Mouse (Mus musculus) layer of hippocampus, postnatal 36 days (tissue): ENCODE measurements around the gene Ppp1r9b. TPM values are rescaled to one million over a fixed set of nuclear protein-coding genes. Genes with fewer than 3 reads are reported as not detected.
A peak's percentile ranks its signal among the peaks of the same experiment; 100 is the strongest.

ENCODE experiments used
- DNase-seq, 2 experiments: peaks; one replicate each; pipeline ENCODE4 v3.0.0; 2022
- total RNA-seq, 2 experiments: library from RNA; stranded (reverse); gene quantifications; 2 replicates each; pipeline ENCODE4 v1.2.3; 2021

The Ppp1r9b gene
- total RNA-seq, 2 experiments from 2014 or later, result 931 to 932 TPM

- no peak for DNase-seq
Observed at GRCm38 (mm10) chr11:94978178-94978915, 12.5 kb upstream of the Ppp1r9b start.

GRCm38 (mm10) chr11:94978947-94979346 lies 11.9 kb upstream of the Ppp1r9b start:
- DNase-seq, result peak; percentile 98 to 99

GRCm38 (mm10) chr11:94979462-94980179 lies 11.2 kb upstream of the Ppp1r9b start:
- no peak for DNase-seq

- DNase-seq, result no peak
Observed at GRCm38 (mm10) chr11:94985140-94985539, 5.7 kb upstream of the Ppp1r9b start.

- no peak for DNase-seq
Observed at GRCm38 (mm10) chr11:94985822-94986221, 5.0 kb upstream of the Ppp1r9b start.

GRCm38 (mm10) chr11:94986435-94986834 lies 4.4 kb upstream of the Ppp1r9b start:
- DNase-seq, result no peak

GRCm38 (mm10) chr11:94987341-94987740 lies 3.5 kb upstream of the Ppp1r9b start:
- no peak for DNase-seq

- DNase-seq, result no peak
Observed at GRCm38 (mm10) chr11:94987851-94988250, 3.0 kb upstream of the Ppp1r9b start.

- peak in 1 of 2 experiments; percentile 49 for DNase-seq
Observed at GRCm38 (mm10) chr11:94988780-94989561, 1.9 kb upstream of the Ppp1r9b start.

- DNase-seq, result peak; percentile 78 to 82
Observed at GRCm38 (mm10) chr11:94989562-94990017, 1.2 kb upstream of the Ppp1r9b start.

GRCm38 (mm10) chr11:94990102-94990748 lies 610 bp upstream of the Ppp1r9b start:
- DNase-seq, result no peak

GRCm38 (mm10) chr11:94991641-94992479 lies 1.0 kb downstream of the Ppp1r9b start:
- peak; percentile 44 to 60 for DNase-seq

GRCm38 (mm10) chr11:94992480-94992753 lies 1.6 kb downstream of the Ppp1r9b start:
- DNase-seq, result no peak

- no peak for DNase-seq
Observed at GRCm38 (mm10) chr11:94992754-94993606, 2.1 kb downstream of the Ppp1r9b start.

- no peak for DNase-seq
Observed at GRCm38 (mm10) chr11:94994208-94994814, 3.5 kb downstream of the Ppp1r9b start.

- no peak for DNase-seq
Observed at GRCm38 (mm10) chr11:94994947-94995772, 4.3 kb downstream of the Ppp1r9b start.

GRCm38 (mm10) chr11:94996101-94996500 lies 5.3 kb downstream of the Ppp1r9b start:
- DNase-seq, result no peak

- no peak for DNase-seq
Observed at GRCm38 (mm10) chr11:94996984-94997383, 6.1 kb downstream of the Ppp1r9b start.

GRCm38 (mm10) chr11:94997596-94997995 lies 6.8 kb downstream of the Ppp1r9b start:
- DNase-seq, result no peak
